Mouse (Mus musculus) WW6 (cell line): ENCODE measurements around the gene Pole3.

Source experiments
- DNase-seq: peaks from one replicate; pipeline ENCODE4 v3.0.0-alpha.2; 2013; ENCODE audit warnings: low read depth, low spot score

Pole3 gene

GRCm38 (mm10) chr4:62524651-62525488 is at the start of gene Pole3, which contains the start of gene 4933430I17Rik:
Gene Pole3 (minus strand): TSS chr4:62525068.
Gene 4933430I17Rik (plus strand): TSS chr4:62525369.
- DNase-seq: peak; percentile 97

- no peak for DNase-seq
These were observed 45.2 kb upstream of the Pole3 start for GRCm38 (mm10) chr4:62570029-62570428.

- no peak for DNase-seq
These were observed 44.7 kb upstream of the Pole3 start for GRCm38 (mm10) chr4:62569603-62570002.

- DNase-seq: no peak
These were observed 43.5 kb upstream of the Pole3 start for GRCm38 (mm10) chr4:62568359-62568758.

- no peak for DNase-seq
These were observed 42.8 kb upstream of the Pole3 start for GRCm38 (mm10) chr4:62567696-62568095.

- no peak for DNase-seq
These were observed 41.7 kb upstream of the Pole3 start for GRCm38 (mm10) chr4:62566530-62566929.

GRCm38 (mm10) chr4:62562006-62562405 is 37.1 kb upstream of the Pole3 start:
- no peak for DNase-seq

- DNase-seq: no peak
These were observed 36.7 kb upstream of the Pole3 start for GRCm38 (mm10) chr4:62561630-62562001.

GRCm38 (mm10) chr4:62560963-62561629 is 36.2 kb upstream of the Pole3 start:
- DNase-seq: peak; percentile 26

- DNase-seq: no peak
These were observed 35.0 kb upstream of the Pole3 start, which contains the start of gene Rgs3 for GRCm38 (mm10) chr4:62559797-62560329. Gene Rgs3 (plus strand): TSS chr4:62559847.

- DNase-seq: no peak
These were observed 32.6 kb upstream of the Pole3 start for GRCm38 (mm10) chr4:62557436-62557835.

GRCm38 (mm10) chr4:62551966-62552365 is 27.1 kb upstream of the Pole3 start:
- DNase-seq: no peak

- DNase-seq: peak; percentile 11
These were observed 19.9 kb upstream of the Pole3 start for GRCm38 (mm10) chr4:62544801-62545200.

GRCm38 (mm10) chr4:62543782-62544181 is 18.9 kb upstream of the Pole3 start:
- no peak for DNase-seq

- no peak for DNase-seq
These were observed 16.9 kb upstream of the Pole3 start for GRCm38 (mm10) chr4:62541802-62542201.

- no peak for DNase-seq
These were observed 8.9 kb upstream of the Pole3 start for GRCm38 (mm10) chr4:62533729-62534128.

- DNase-seq: no peak
These were observed 2.8 kb upstream of the Pole3 start for GRCm38 (mm10) chr4:62527655-62528054.

GRCm38 (mm10) chr4:62526256-62526655 is 1.4 kb upstream of the Pole3 start:
- DNase-seq: no peak

- DNase-seq: no peak
These were observed 582 bp upstream of the Pole3 start for GRCm38 (mm10) chr4:62525489-62525811.

GRCm38 (mm10) chr4:62520892-62521400 is 3.9 kb downstream of the Pole3 start:
- no peak for DNase-seq

GRCm38 (mm10) chr4:62519849-62520233 is 5.0 kb downstream of the Pole3 start, which contains the start of gene Alad:
Gene Alad (minus strand): TSS chr4:62519918.
- peak; percentile 57 for DNase-seq

GRCm38 (mm10) chr4:62519122-62519848 is 5.6 kb downstream of the Pole3 start:
- peak; percentile 34 for DNase-seq
